Mouse (Mus musculus) limb, embryonic 10.5 days (tissue): ENCODE measurements at regions not wholly inside any gene's neighbourhood (a gene's known extent, or its start where the extent isn't known, plus 50 kb on each side); places are given as distances from the start of the nearest gene placed in this dataset.

ENCODE experiments used
- DNase-seq: peaks from one replicate; pipeline ENCODE4 v3.0.0-alpha.2; 2017; ENCODE audit warnings: low spot score
- H3K27ac ChIP-seq: fragments of 300-500 bp; sonication (generic); 2 replicates; pipeline ENCODE4 v1.5.1; 2016; ENCODE audit warnings: mild to moderate bottlenecking
- H3K27me3 ChIP-seq: fragments of 300-500 bp; sonication (generic); 2 replicates; pipeline ENCODE4 v1.6.1; 2016; ENCODE audit warnings: low read depth, mild to moderate bottlenecking; ENCODE audit not compliant: poor library complexity, severe bottlenecking
- H3K36me3 ChIP-seq: fragments of 300-500 bp; sonication (generic); 2 replicates; pipeline ENCODE4 v1.6.1; 2016; ENCODE audit warnings: mild to moderate bottlenecking, moderate library complexity
- H3K4me1 ChIP-seq: fragments of 300-500 bp; sonication (generic); 2 replicates; pipeline ENCODE4 v1.6.1; 2016
- H3K4me3 ChIP-seq: fragments of 300-500 bp; sonication (generic); 2 replicates; pipeline ENCODE4 v1.5.1; 2016; ENCODE audit warnings: mild to moderate bottlenecking, moderate library complexity
- H3K9me3 ChIP-seq: fragments of 300-500 bp; sonication (generic); replicated peaks from 2 replicates; pipeline ENCODE4 v1.6.1; 2016; ENCODE audit warnings: mild to moderate bottlenecking
- WGBS: fragments of 180-500 bp; shearing (Covaris S2); methylation state at CpG from one replicate; pipeline ENCODE4 v1.1.7; 2016; 5-methylcytosine and 5-hydroxymethylcytosine counted together

GRCm38 (mm10) chr10:74722971-74723370 is 244.0 kb upstream of the Gnaz start:
- no peaks in the 10 kb centered on the region for H3K4me1 ChIP-seq
- no peaks in the 10 kb centered on the region for H3K9me3 ChIP-seq
- H3K27ac ChIP-seq = no peak overlapping the region
- no peaks in the 10 kb centered on the region for H3K27me3 ChIP-seq
- H3K4me3 ChIP-seq = no peak overlapping the region
- DNase-seq = no peak
- H3K36me3 ChIP-seq = no peaks in the 10 kb centered on the region

DNA sequence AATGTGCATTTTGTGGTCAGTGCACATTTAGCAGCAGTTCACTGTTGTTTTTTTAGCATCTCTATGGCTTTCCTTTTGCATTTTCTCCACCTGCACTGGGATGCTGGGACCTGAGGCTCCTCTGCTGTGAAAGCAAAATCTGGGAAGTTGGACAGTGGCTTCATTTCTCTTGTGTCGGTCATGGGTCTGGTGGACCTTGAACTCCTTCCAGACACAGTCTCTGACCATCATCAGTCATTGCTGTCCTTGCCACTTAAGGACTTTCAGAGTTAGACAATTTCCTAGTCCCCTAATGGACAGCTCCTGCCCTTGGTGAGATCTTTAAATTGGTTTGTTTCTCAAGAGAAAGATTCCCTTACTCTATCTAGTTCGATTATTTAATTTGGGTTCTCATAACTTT is 217.5 kb upstream of the Gnaz start:
- H3K4me1 ChIP-seq = no peaks in the 10 kb centered on the region
- H3K36me3 ChIP-seq = no peaks in the 10 kb centered on the region
- H3K27me3 ChIP-seq = no peaks in the 10 kb centered on the region
- no peaks in the 10 kb centered on the region for H3K9me3 ChIP-seq
- no peak overlapping the region for H3K4me3 ChIP-seq
- no peak for DNase-seq
- 86% methylated on average over 2 of the region's 2 CpGs for WGBS
- H3K27ac ChIP-seq = no peak overlapping the region

- H3K9me3 ChIP-seq = no peaks in the 10 kb centered on the region
- H3K4me3 ChIP-seq = no peak overlapping the region
- DNase-seq = no peak
- no peaks in the 10 kb centered on the region for H3K27me3 ChIP-seq
- H3K27ac ChIP-seq = no peak overlapping the region
- H3K36me3 ChIP-seq = no peaks in the 10 kb centered on the region
- no peaks in the 10 kb centered on the region for H3K4me1 ChIP-seq
These were observed 216.1 kb upstream of the Gnaz start for GRCm38 (mm10) chr10:74750879-74751278.

- no peak overlapping the region for H3K4me3 ChIP-seq
- H3K27me3 ChIP-seq = peaks cover 27% of the 10 kb centered on the region; the same call in 1 of the 2 replicates
- no peaks in the 10 kb centered on the region for H3K9me3 ChIP-seq
- no peak for DNase-seq
- peaks cover 14% of the 10 kb centered on the region for H3K4me1 ChIP-seq
- 49% methylated on average over 9 of the region's 9 CpGs for WGBS
- H3K27ac ChIP-seq = no peak overlapping the region
- H3K36me3 ChIP-seq = no peaks in the 10 kb centered on the region
These were observed 206.2 kb upstream of the Gnaz start for GRCm38 (mm10) chr10:74760734-74761133.

GRCm38 (mm10) chr10:74789245-74789644 is 177.7 kb upstream of the Gnaz start:
- 89% methylated on average over 2 of the region's 2 CpGs for WGBS
- no peak overlapping the region for H3K4me3 ChIP-seq
- no peaks in the 10 kb centered on the region for H3K27me3 ChIP-seq
- H3K4me1 ChIP-seq = no peaks in the 10 kb centered on the region
- no peak for DNase-seq
- H3K27ac ChIP-seq = no peak overlapping the region
- H3K9me3 ChIP-seq = no peaks in the 10 kb centered on the region
- H3K36me3 ChIP-seq = no peaks in the 10 kb centered on the region

DNA sequence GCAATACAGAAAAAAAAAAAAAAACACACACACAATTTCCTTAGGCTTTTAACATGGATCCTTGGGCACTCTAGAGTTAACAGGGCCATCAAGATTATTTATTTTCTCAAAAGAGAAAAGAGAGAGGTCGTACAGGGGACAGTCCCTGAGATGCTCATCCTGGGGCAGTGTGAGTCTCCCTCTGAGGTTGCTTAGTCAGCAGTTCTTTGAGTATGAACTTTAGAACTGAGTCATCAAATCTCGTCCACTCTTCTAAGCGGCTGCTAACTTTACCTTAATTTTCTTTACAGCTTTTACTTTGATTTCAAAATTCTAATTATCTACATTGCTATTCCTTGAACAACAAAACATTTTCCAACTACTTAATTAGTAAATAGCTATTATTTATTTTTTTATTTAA is 177.0 kb upstream of the Gnaz start:
- Histone ChIP-seq H3K27ac (no peak overlapping the region), H3K36me3 (no peaks in the 10 kb centered on the region), H3K4me1 (no peaks in the 10 kb centered on the region), H3K9me3 (no peaks in the 10 kb centered on the region), H3K4me3 (no peak overlapping the region), H3K27me3 (no peaks in the 10 kb centered on the region)
- no peak for DNase-seq
- WGBS = 80% methylated on average over 3 of the region's 3 CpGs

GRCm38 (mm10) chr10:74823395-74823794 is 143.6 kb upstream of the Gnaz start:
- Histone ChIP-seq H3K4me3 (no peak overlapping the region), H3K27ac (no peak overlapping the region)

DNA sequence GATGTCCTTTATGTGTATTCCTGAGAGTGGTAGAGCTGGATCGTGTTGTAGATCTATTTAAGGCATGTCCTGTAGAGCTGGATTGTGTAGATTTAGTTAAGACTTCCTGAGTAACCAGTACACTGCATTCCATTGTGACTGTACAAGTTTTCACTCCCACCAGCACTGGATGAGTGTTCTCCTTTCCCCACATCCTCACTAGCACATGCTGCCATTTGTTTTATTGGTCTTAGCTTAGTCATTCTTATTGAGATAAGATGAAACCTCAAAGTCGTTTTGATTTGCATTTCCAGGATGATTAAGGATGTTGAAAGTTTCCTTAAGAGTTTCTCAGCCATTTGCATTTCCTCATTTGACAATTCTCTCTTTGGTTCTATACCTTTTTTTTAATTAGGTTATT is 132.6 kb upstream of the Gnaz start:
- Histone ChIP-seq H3K27ac (no peak overlapping the region), H3K27me3 (no peaks in the 10 kb centered on the region), H3K9me3 (0 out of 2 replicates have a peak, but pooled peaks cover 2% of the 10 kb centered on the region), H3K36me3 (no peaks in the 10 kb centered on the region), H3K4me1 (no peaks in the 10 kb centered on the region), H3K4me3 (no peak overlapping the region)
- WGBS = 84% methylated on average over 2 of the region's 2 CpGs
- no peak for DNase-seq

More at GRCm38 (mm10) chr10:74823395-74823794, 143.6 kb upstream of the Gnaz start:
- DNase-seq = no peak
- Histone ChIP-seq H3K4me1 (no peaks in the 10 kb centered on the region), H3K36me3 (no peaks in the 10 kb centered on the region), H3K9me3 (no peaks in the 10 kb centered on the region), H3K27me3 (no peaks in the 10 kb centered on the region)

- H3K27ac ChIP-seq = no peak overlapping the region
- no peaks in the 10 kb centered on the region for H3K9me3 ChIP-seq
- no peaks in the 10 kb centered on the region for H3K4me1 ChIP-seq
- no peak overlapping the region for H3K4me3 ChIP-seq
- no peaks in the 10 kb centered on the region for H3K36me3 ChIP-seq
- H3K27me3 ChIP-seq = no peaks in the 10 kb centered on the region
- DNase-seq = peak; percentile 85
- WGBS = 16% methylated on average over 7 of the region's 7 CpGs
These were observed 118.6 kb upstream of the Gnaz start for GRCm38 (mm10) chr10:74848372-74848771.

DNA sequence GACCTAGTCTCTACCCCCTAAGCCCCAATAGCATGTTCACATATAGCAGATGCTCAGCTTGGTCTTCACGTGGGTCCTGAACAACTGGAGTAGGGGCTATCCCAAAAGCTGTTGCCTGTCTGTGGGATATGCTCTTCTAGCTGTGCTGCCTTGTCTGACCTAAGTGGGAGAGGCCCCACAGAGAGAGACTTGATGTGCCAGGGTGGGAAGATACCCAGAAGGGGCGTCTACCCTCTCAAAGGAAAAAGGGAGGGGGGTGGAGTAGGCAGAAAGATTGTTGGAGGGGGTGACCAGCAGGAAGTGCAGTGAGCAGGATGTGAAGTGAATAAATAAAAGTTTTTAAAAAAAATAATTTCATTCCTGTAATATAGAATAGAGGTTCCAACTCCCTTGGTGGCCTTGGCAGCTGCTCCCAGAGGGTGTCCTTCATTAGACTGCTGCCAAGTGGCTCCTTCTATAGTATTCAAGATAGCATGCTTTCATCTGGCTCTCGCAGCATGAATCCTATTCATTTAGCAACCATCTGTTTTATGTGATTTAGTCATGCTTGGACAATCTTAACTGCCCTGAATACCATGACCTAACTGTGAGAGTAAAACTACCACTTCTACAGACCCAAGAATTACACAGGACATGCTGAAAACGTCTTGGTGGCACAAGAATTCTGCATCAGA is 111.8 kb upstream of the Gnaz start:
- 81% methylated on average over 4 of the region's 4 CpGs for WGBS
- Histone ChIP-seq H3K27ac (no peak overlapping the region), H3K9me3 (no peaks in the 10 kb centered on the region), H3K27me3 (no peaks in the 10 kb centered on the region), H3K36me3 (no peaks in the 10 kb centered on the region), H3K4me3 (no peak overlapping the region), H3K4me1 (no peaks in the 10 kb centered on the region)
- DNase-seq = no peak
